Mouse (Mus musculus): ENCODE data around the gene Spata45.

The Spata45 gene

DNA sequence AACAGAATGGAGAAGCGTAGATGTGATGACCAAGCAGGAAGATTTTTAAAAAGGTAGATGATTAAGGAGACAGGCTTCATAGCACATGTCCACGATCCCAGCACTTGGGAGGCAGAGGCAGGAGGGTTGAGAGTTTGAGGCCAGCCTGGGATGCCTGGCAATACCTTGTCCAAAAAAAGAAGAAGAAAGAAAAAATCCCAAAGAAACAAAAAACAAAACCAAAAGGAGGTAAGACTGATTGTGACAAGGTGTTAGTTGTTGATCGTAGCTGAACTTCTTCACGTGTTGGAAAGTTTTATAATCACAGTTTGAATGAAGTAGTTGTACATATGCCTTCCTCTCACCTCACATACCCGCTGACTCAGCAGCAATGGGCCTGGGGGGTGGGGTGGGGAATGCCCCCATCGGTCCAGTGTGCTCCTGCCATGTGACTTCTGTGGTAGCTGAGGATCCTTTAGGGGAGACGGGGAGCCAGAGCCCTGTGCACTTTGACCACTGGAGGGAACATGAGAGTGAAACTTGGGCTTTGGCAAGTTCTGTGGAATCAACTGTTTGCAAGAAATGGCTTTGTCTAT lies 50.0 kb downstream of the Spata45 start:
- DNase-seq: no peak

DNA sequence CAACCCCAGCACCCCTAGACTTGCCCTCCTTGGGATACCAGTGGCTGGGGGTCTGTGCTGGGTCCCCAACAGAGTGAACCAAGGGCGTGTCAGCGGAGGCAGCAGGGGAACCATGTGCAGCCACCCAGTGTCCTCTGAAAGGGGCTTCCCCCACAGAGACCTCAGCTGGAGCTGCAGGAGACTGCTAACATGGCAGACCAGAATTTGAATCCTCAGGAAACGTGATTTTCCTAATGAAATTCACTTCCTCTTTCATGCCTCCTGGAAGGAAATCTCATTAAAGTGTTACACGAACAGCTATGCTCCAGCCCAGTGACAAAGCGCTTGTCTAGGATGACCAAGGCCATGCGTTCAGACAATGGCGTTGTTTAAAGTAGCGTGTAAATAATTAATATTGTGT lies 50.5 kb downstream of the Spata45 start:
- DNase-seq: no peak

DNA sequence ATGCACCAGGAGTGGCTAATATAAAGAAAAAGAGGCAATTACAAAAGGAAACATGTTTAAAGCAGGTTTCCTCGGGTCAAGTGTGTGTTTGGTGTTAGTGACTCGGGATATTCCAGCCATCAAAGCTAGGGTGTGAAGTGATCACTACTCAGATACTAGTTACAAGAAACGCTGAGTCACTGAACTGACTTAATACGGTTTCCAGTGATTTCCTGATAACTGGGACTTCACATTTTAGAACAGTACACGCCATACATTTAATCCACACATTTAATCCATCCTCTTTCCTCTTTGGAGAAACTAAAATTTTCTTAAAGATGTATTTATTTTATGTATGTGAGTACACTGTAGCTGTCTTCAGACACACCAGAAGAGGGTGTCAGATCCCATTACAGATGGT lies 51.5 kb downstream of the Spata45 start:
- no peak for DNase-seq

DNA sequence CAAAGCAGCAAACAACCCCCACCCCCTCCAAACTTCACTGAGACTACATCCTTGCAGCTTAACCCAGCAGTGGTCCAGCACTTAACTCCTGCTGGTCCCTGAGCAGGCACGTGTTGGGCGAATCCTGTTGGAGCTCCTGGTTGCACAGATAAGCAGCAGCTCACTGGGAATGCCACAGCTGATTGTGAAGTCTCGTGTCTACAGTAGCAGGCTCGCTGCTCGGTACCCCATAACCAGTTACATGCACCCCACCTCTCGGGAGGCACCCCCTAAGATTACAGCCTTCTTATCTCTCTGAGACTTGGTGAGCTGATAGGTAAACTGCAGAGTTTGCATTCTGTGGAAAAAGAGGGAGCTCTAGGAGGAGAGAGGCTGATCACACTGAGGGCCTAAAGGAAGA lies 52.9 kb downstream of the Spata45 start:
- DNase-seq: no peak

DNA sequence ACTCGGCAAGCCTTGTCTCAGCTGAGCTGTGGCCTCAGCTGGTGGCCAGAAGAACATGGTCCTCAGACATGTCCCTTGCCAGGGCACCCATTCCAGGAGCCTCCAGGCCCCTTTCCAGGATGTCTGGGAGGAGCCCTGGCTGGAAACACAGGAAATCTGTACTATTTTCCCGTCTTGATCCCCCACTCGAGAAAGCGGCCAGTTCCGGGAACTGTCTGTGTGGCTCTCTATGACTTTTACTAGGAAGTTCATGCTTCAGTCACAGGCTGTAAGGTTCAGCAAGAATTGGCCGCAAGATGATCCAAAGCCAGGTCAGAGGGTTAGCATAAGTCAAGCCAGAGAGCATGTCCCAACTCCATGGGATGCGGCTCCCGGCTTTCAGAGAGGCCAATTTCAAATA lies 55.6 kb downstream of the Spata45 start:
- DNase-seq: no peak

Data from lung, postnatal 4 days (tissue).